Mouse (Mus musculus): ENCODE data around the gene Olfr1444. TPM values are rescaled to one million over a fixed set of nuclear protein-coding genes. Genes with fewer than 3 reads are reported as not detected.
A peak's percentile ranks its signal among the peaks of the same experiment; 100 is the strongest.

Gene Olfr1444
- total RNA-seq (2022) = not detected

DNA sequence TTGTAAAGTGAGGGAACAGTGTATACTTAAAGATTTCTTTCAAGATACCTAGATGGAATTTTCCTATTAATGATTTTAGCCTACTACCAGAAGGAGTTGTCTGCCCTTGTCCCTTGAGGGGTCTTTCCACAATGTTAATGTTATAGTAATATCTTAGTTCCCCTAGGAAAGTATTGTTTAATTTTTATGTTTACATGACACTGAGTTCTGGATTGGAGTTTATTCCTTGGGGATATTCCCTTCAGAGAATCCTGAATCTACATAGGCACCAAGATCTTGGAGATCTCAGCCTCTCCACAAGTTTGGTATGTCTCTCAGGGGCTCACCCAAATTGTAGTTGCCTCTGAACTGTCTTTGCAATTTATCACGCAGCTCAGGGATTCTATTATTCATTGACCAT is at the start of gene Olfr1444:
Gene Olfr1444 (plus strand): TSS at position 301 of the 400 bp plus-strand sequence.
- DNase-seq (ENCODE audit: low spot score) = no peak

- DNase-seq (ENCODE audit: low spot score) = no peak
Measured at GRCm38 (mm10) chr19:12812644-12813364, 44.3 kb upstream of the Olfr1444 start.

DNA sequence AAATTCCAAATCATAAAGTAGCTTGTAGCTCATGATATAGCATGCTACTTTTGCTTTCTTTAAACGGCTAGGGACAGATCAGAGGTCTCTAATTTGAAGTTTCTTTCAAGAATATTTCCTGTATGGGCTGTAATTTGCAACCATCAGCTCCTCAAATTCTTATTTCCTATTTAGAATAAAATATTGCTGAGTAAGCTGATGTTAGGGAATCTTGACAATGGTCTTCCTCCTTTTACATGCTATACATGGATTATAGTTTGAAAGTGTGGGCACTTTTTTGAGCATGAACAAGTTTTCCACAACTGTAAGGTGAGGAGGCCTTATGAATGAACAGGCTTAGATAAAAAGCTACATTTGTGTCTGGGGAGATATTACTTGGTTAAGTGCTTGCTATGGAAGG is 43.2 kb upstream of the Olfr1444 start:
- no peak for DNase-seq (ENCODE audit: low spot score)

DNA sequence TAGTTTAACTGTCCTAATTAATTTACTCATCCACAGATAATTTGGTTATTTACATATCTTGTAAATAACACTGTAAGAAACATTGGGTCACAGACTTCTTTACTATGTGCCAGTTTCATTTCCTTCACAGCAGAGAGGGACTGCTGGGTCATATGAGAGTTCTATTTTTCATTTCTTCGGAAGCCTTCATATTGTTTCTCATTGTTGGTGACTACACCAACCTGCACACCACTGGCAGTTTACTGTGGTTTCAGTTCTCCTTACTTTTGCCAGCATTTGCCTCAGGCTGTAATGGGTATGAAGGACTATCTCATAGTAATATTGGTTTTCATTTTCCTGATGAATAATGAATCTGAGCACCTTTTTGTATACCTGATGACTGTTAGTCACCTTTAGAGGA is 38.6 kb upstream of the Olfr1444 start:
- DNase-seq (ENCODE audit: low spot score) = no peak

GRCm38 (mm10) chr19:12820383-12820782 is 36.7 kb upstream of the Olfr1444 start:
- no peak for DNase-seq (ENCODE audit: low spot score)

- DNase-seq (ENCODE audit: low spot score) = no peak
Measured at GRCm38 (mm10) chr19:12824549-12824948, 32.5 kb upstream of the Olfr1444 start.

DNA sequence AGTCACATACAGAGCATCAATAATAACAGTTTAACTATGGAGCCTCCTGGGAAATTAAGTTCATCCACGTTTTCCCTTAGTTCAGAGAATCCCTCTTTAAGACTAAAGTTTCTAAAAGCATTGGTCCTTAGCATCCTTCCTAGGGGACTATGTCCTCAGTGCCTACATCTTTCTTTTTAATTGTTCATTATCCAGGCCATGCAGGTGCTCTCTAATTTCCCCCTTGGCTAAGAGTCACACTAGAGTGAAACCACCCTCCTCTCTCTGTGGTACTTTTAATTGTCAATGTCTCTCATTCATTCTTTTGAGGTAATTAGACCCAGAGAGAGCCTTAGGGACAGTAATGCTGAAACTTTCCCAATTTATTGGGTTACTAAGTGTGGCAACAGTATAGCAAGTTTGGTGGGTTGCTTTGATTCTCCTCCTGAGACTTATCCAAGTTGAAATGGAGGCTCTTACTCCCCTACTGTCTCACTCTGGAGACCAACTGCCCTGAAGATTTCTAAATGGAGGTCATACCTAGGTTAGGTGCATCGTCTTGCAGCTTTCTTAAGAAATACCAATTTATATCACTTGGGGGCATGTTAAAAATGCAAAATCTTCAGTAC is 26.2 kb upstream of the Olfr1444 start:
- DNase-seq (ENCODE audit: low spot score) = no peak

DNA sequence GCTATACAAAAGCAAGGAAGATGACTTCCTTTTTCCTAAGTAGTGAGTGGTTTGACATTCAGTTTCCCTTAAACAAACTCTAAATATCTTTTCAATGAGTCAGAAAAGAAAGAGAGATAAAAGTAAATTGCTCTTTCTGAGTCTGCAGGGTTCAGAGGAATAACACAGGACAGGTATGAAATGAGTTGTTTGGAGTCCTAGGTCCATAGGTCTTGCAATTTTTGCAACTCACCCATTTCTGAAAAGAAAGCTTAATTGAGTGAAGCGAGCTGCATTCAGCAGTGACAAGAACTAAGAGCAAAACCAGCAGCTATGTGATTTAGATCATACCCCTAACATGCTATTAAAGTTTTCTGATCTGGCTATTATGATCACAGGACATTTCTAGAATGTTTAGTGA is 25.5 kb upstream of the Olfr1444 start:
- no peak for DNase-seq (ENCODE audit: low spot score)

GRCm38 (mm10) chr19:12833625-12834024 is 23.5 kb upstream of the Olfr1444 start:
- DNase-seq (ENCODE audit: low spot score) = peak; percentile 32

GRCm38 (mm10) chr19:12838507-12838906 is 18.6 kb upstream of the Olfr1444 start:
- DNase-seq (ENCODE audit: low spot score) = no peak

GRCm38 (mm10) chr19:12846382-12846781 is 10.7 kb upstream of the Olfr1444 start, which contains the start of gene Gm5244:
Gm5244 (plus strand) TSS chr19:12846682.
- no peak for DNase-seq (ENCODE audit: low spot score)

DNA sequence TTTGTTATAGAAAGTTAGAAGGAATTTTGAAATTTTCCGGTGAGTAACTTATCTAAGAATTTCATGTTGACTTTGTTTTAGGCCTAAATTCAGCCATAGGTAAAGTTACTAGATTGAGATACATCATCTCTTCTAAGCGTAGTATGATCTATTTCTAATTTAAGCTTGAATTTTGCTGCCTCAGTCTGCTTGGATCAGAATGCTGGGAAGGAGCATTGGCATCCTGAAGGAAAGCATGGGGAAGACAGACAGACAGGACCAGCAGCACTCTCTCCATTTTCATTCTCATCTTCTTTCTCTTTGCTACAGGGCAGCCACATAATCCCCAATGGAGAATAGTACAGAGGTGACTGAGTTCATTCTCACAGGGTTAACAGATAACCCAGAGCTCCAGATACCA is 26.5 kb downstream of the Olfr1444 start, which contains the start of gene Olfr1445:
Gene Olfr1445 (plus strand): TSS at position 301 of the 400 bp plus-strand sequence.
- no peak for DNase-seq (ENCODE audit: low spot score)

GRCm38 (mm10) chr19:12893424-12893823 is 36.3 kb downstream of the Olfr1444 start, which contains the start of gene Olfr1446:
Olfr1446 (minus strand) TSS chr19:12893524.
- DNase-seq (ENCODE audit: low spot score) = no peak

- DNase-seq (ENCODE audit: low spot score) = no peak
Measured at GRCm38 (mm10) chr19:12903643-12904042, 46.6 kb downstream of the Olfr1444 start, which contains the start of gene Olfr1447. Olfr1447 (minus strand) TSS chr19:12903743.

Other genes starting within 250 kb of the Olfr1444 start
- not detected for gene Glyat, start 224.0 kb upstream of the Olfr1444 start, total RNA-seq (2022)
- gene Olfr1442, start 186.8 kb upstream of the Olfr1444 start, total RNA-seq (2022) = not detected
- not detected for gene Olfr1443, start 179.2 kb upstream of the Olfr1444 start, total RNA-seq (2022)
- not detected for gene Keg1, start 161.5 kb upstream of the Olfr1444 start, total RNA-seq (2022)
- gene Cntf, start 91.7 kb upstream of the Olfr1444 start, total RNA-seq (2022) = 1 to 10 TPM in 1 of 4 experiments, under 1 TPM in 3; 0.52 to 1.9 (median 0.95) TPM
- 10 to 100 TPM; 75.1 to 88.7 (median 81.0) TPM for gene Zfp91, start 61.2 kb upstream of the Olfr1444 start, total RNA-seq (2022)
- gene Lpxn, start 61.1 kb upstream of the Olfr1444 start, total RNA-seq (2022) = 1 to 10 TPM in 1 of 4 experiments, under 1 TPM in 3; 0.60 to 1.1 (median 0.71) TPM
- not detected for gene Gm5244, start 10.6 kb upstream of the Olfr1444 start, total RNA-seq (2022)
- gene Olfr1445, start 26.6 kb downstream of the Olfr1444 start, total RNA-seq (2022) = not detected
- gene Olfr1446, start 36.2 kb downstream of the Olfr1444 start, total RNA-seq (2022) = not detected
- not detected for gene Olfr1447, start 46.5 kb downstream of the Olfr1444 start, total RNA-seq (2022)
- gene Olfr1448, start 67.1 kb downstream of the Olfr1444 start, total RNA-seq (2022) = not detected
- not detected for gene Olfr1449, start 73.6 kb downstream of the Olfr1444 start, total RNA-seq (2022)
- gene Olfr1450, start 93.0 kb downstream of the Olfr1444 start, total RNA-seq (2022) = not detected
- not detected for gene Olfr1451, start 137.7 kb downstream of the Olfr1444 start, total RNA-seq (2022)
- not detected for gene Olfr1453, start 171.0 kb downstream of the Olfr1444 start, total RNA-seq (2022)
- gene Olfr1454, start 203.3 kb downstream of the Olfr1444 start, total RNA-seq (2022) = not detected
- not detected for gene Olfr1457, start 240.6 kb downstream of the Olfr1444 start, total RNA-seq (2022)
- gene Olfr1458, start 249.5 kb downstream of the Olfr1444 start, total RNA-seq (2022) = not detected